Comparison of ENCODE assay signal across 19 mouse cellular contexts in genomic region chr19:37079151-37079550, GRCm38 (mm10).
DNase-seq lines count a peak whose midpoint lies in the region; ATAC-seq lines count a peak whose summit lies in the region.
"Had no signal": no experiment of that assay in that cellular context is flagged by ENCODE, and none has a peak within 500 bp of the region (broad histone marks: within the 10 kb centered on the region; RNA-seq: fewer than 3 reads in every experiment).

No protein-coding gene starts in this region.

- peaks cover 52% of the 10 kb centered on the region for H3K4me1 ChIP-seq in heart, embryonic 15.5 days (replicated peaks)
- no peaks in the 10 kb centered on the region for H3K4me1 ChIP-seq in limb, embryonic 13.5 days
- H3K4me1 ChIP-seq in limb, embryonic 10.5 days: no peaks in the 10 kb centered on the region
- H3K4me1 ChIP-seq: embryonic facial prominence, embryonic 12.5 days; hindbrain, embryonic 13.5 days; midbrain, embryonic 10.5 days; neural tube, embryonic 13.5 days had no signal

- 74% methylated on average over 6 of the region's 6 CpGs for WGBS in heart, embryonic 15.5 days
- WGBS in limb, embryonic 13.5 days: 68% methylated on average over 6 of the region's 6 CpGs
- WGBS in limb, embryonic 10.5 days: 85% methylated on average over 6 of the region's 6 CpGs

- DNase-seq in cerebellum, postnatal 25 days: peak; percentile 42 to 48
- no peak for DNase-seq in cerebellum, adult 8-10 months
- DNase-seq in heart, adult 9 months (ENCODE audit: low spot score in 2 of 2): no peak
- no peak for DNase-seq in limb, embryonic 10.5 days (ENCODE audit: low spot score)
- no peak for DNase-seq in embryo, embryonic 10.5 days (ENCODE audit: low spot score)
- DNase-seq: cerebellum, adult 11-12 months; forebrain, postnatal 0 days; heart, postnatal 36 days; kidney, postnatal 10 days; liver, postnatal 0 days had no signal

- H3K27me3 ChIP-seq in heart, embryonic 15.5 days: no peaks in the 10 kb centered on the region
- H3K27me3 ChIP-seq in limb, embryonic 13.5 days: no peaks in the 10 kb centered on the region
- no peaks in the 10 kb centered on the region for H3K27me3 ChIP-seq in limb, embryonic 10.5 days (ENCODE audit: low read depth, poor library complexity, severe bottlenecking)
- H3K27me3 ChIP-seq: embryonic facial prominence, embryonic 12.5 days; hindbrain, embryonic 13.5 days; neural tube, embryonic 13.5 days had no signal

- H3K9ac ChIP-seq in heart, embryonic 15.5 days: no peak overlapping the region
- H3K9ac ChIP-seq in limb, embryonic 13.5 days: no peak overlapping the region
- H3K9ac ChIP-seq: embryonic facial prominence, embryonic 12.5 days; forebrain, postnatal 0 days; hindbrain, embryonic 13.5 days; liver, postnatal 0 days; neural tube, embryonic 13.5 days had no signal

- H3K4me2 ChIP-seq in heart, embryonic 15.5 days: no peak overlapping the region
- no peak overlapping the region for H3K4me2 ChIP-seq in limb, embryonic 13.5 days (replicated peaks)
- H3K4me2 ChIP-seq: embryonic facial prominence, embryonic 12.5 days; hindbrain, embryonic 13.5 days; liver, embryonic 11.5 days; neural tube, embryonic 13.5 days had no signal

- no peak for ATAC-seq in heart, embryonic 15.5 days (replicated peaks; ENCODE audit: insufficient number of reproducible peaks, insufficient read depth, low FRiP score, low read depth)
- peak; percentile 32; the same call in 1 of the 2 replicates for ATAC-seq in limb, embryonic 13.5 days (ENCODE audit: low FRiP score, low read depth)
- ATAC-seq: forebrain, postnatal 0 days; liver, postnatal 0 days; midbrain, embryonic 16.5 days had no signal

- no peaks in the 10 kb centered on the region for H3K36me3 ChIP-seq in heart, embryonic 15.5 days
- H3K36me3 ChIP-seq in limb, embryonic 13.5 days: no peaks in the 10 kb centered on the region
- H3K36me3 ChIP-seq in limb, embryonic 10.5 days: no peaks in the 10 kb centered on the region
- H3K36me3 ChIP-seq: embryonic facial prominence, embryonic 12.5 days; midbrain, embryonic 10.5 days; neural tube, embryonic 13.5 days had no signal

- peak overlapping the region; percentile 64; the same call in 1 of the 2 replicates for H3K27ac ChIP-seq in heart, embryonic 15.5 days
- H3K27ac ChIP-seq in limb, embryonic 13.5 days: no peak overlapping the region
- H3K27ac ChIP-seq in limb, embryonic 10.5 days: no peak overlapping the region
- H3K27ac ChIP-seq: embryonic facial prominence, embryonic 12.5 days; hindbrain, embryonic 13.5 days; midbrain, embryonic 10.5 days; neural tube, embryonic 13.5 days had no signal

- H3K9me3 ChIP-seq in heart, embryonic 15.5 days (replicated peaks): no peaks in the 10 kb centered on the region
- no peaks in the 10 kb centered on the region for H3K9me3 ChIP-seq in limb, embryonic 13.5 days
- no peaks in the 10 kb centered on the region for H3K9me3 ChIP-seq in limb, embryonic 10.5 days (replicated peaks)
- H3K9me3 ChIP-seq: embryonic facial prominence, embryonic 12.5 days; hindbrain, embryonic 13.5 days; midbrain, embryonic 10.5 days; neural tube, embryonic 13.5 days had no signal

- H3K4me3 ChIP-seq in heart, embryonic 15.5 days: no peak overlapping the region
- no peak overlapping the region for H3K4me3 ChIP-seq in limb, embryonic 13.5 days
- no peak overlapping the region for H3K4me3 ChIP-seq in limb, embryonic 10.5 days
- H3K4me3 ChIP-seq: embryonic facial prominence, embryonic 12.5 days; hindbrain, embryonic 13.5 days; midbrain, embryonic 10.5 days; myocyte; neural tube, embryonic 13.5 days had no signal

Comparison
In these comparisons a context has a peak if more than half of its experiments do, and no peak if none do; other contexts are left out.
1. DNase-seq: peak in cerebellum, postnatal 25 days (2 of 2); none in cerebellum, adult 8-10 months (single experiment), heart, adult 9 months (0 of 2), limb, embryonic 10.5 days (single experiment) and embryo, embryonic 10.5 days (single experiment).